In the genomic region with DNA sequence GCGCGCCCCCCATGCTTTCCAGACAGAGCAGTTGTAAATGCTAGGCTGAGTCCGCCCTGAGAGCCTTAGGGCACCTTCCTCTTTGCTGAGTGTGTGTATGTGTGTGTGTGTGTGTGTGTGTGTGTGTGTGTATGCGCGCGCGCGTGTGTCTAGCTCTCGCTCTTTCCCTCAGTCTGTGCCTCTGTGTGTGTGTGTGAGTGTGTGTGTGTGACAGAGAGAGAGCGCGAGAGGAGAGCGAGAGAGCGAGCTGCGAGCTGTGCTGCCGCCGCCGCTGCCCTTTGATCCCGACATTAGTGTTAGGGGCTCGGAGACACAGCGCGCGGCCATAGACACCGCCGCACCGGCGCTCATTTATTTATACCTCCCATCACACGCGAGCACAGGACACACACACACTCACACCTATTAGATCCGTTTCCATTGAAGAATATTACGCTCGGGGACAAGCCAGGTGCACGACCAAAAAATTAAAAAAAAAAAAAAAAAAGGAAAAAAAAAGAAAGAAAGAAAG, we compare ENCODE assay signal across 8 mouse cellular contexts. TPM values are rescaled to one million over a fixed set of nuclear protein-coding genes. Genes with fewer than 3 reads are reported as not detected.
DNase-seq lines count a peak whose midpoint lies in the region; ATAC-seq lines count a peak whose summit lies in the region.

A gene (plus strand): TSS at position 461 of the 511 bp plus-strand sequence.

- H3K4me1 ChIP-seq in hindbrain, embryonic 11.5 days (replicated peaks; ENCODE audit: control insufficient read depth, insufficient read depth, low read length) = peaks cover 4% of the 10 kb centered on the region; the same call in 1 of the 2 replicates

- peak; percentile 88 for DNase-seq in MN1 (ENCODE audit: low spot score)
- DNase-seq in cerebellum, adult 8-10 months = peak; percentile 66
- peak; percentile 70 to 74 for DNase-seq in frontal cortex, postnatal 10 days (ENCODE audit: low spot score in 2 of 2)
- peak; percentile 90 for DNase-seq in hindbrain, embryonic 11.5 days (ENCODE audit: low spot score)
- peak; percentile 57 to 60 for DNase-seq in layer of hippocampus, postnatal 25 days (ENCODE audit: extremely low spot score in 1 of 2, low spot score in 1 of 2)
- peak; percentile 87 for DNase-seq in lung, postnatal 10 days
- peak; percentile 56 for DNase-seq in ovary, postnatal 14 days (ENCODE audit: low spot score)
- peak; percentile 72 for DNase-seq in thymus, postnatal 10 days (ENCODE audit: low spot score in 2 of 2)

- no peaks in the 10 kb centered on the region for H3K9me3 ChIP-seq in hindbrain, embryonic 11.5 days (ENCODE audit: control insufficient read depth, low read length)

- whole genome bisulfite sequencing in hindbrain, embryonic 11.5 days = under 1% methylated on average over 32 of the region's 32 CpGs

- peak; percentile 67 for ATAC-seq in hindbrain, embryonic 11.5 days (ENCODE audit: low FRiP score)

- H3K4me3 ChIP-seq in hindbrain, embryonic 11.5 days (ENCODE audit: low read depth, low read length) = peak within 1 kb of the TSS; percentile 98

- H3K36me3 ChIP-seq in hindbrain, embryonic 11.5 days (ENCODE audit: control insufficient read depth, insufficient read depth, low read length) = no peaks in the 10 kb centered on the region

- peak within 1 kb of the TSS; percentile 99 for H3K9ac ChIP-seq in hindbrain, embryonic 11.5 days (ENCODE audit: low read depth, low read length)

- H3K27ac ChIP-seq in hindbrain, embryonic 11.5 days (ENCODE audit: low read depth, low read length) = peak within 1 kb of the TSS; percentile 100

- H3K4me2 ChIP-seq in hindbrain, embryonic 11.5 days (replicated peaks; ENCODE audit: low read depth, low read length) = peak within 1 kb of the TSS; percentile 86

- H3K27me3 ChIP-seq in hindbrain, embryonic 11.5 days (ENCODE audit: control insufficient read depth, insufficient read depth, low read length) = no peaks in the 10 kb centered on the region

RNA-seq across cellular contexts. Expression of the gene that starts here (rescaled TPM):
- polyA plus RNA-seq in hindbrain, embryonic 11.5 days (2014; fragmentation: Nextera tagmentation; extraction: Ambion mirVana) = 11.5 and 12.7 TPM in 2 replicates
- total RNA-seq in layer of hippocampus, postnatal 25 days (2021) = 10 to 100 TPM; 27.3 to 32.7 TPM

Comparison
In these comparisons a context has a peak if more than half of its experiments do, and no peak if none do; other contexts are left out.
1. Peak in every context shown above with its lines: DNase-seq, ATAC-seq, H3K4me3 ChIP-seq and H3K27ac ChIP-seq.